In the genomic region with DNA sequence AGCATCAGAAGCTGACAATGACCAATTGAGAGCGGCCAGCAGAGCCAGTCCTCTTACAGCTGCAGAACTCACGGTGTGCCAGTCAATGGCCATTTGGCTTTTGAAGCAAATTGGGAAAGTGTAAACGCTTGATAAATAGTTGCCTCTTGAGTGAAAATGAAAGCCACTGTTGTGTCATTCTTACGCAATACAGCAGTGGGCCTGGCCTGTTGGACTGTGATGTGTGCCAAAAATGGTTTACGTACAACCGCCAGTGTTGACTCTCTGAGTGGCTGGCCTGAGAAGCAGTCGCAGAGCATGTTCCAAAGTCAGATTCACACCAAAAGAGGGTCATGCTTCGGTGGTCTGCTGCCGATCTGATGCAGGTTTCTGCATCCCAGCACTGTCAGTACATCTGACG, we compare ENCODE assay signal across 12 mouse cellular contexts. TPM values are rescaled to one million over a fixed set of nuclear protein-coding genes. Genes with fewer than 3 reads are reported as not detected.
DNase-seq lines count a peak whose midpoint lies in the region; ATAC-seq lines count a peak whose summit lies in the region.
"Had no signal": no experiment of that assay in that cellular context is flagged by ENCODE, and none has a peak within 500 bp of the region (broad histone marks: within the 10 kb centered on the region; RNA-seq: fewer than 3 reads in every experiment).

No protein-coding gene starts in this region.

- WGBS in heart, embryonic 12.5 days = 87% methylated on average over 10 of the region's 10 CpGs
- 91% methylated on average over 10 of the region's 10 CpGs for WGBS in forebrain, embryonic 11.5 days

- DNase-seq in heart, adult 9 months (ENCODE audit: low spot score in 2 of 2) = peak; percentile 37 to 59
- peak; percentile 34 for DNase-seq in A20 (ENCODE audit: low read depth, low spot score)
- DNase-seq in fibroblast of lung, adult 2 months (ENCODE audit: low read depth) = peak; percentile 47
- DNase-seq in lung, postnatal 4 days = peak; percentile 33 to 35
- DNase-seq in thymus, postnatal 36 days = no peak
- no peak for DNase-seq in forebrain, embryonic 11.5 days (ENCODE audit: low spot score)
- DNase-seq in layer of hippocampus, adult 9-11 months = no peak
- DNase-seq: right cerebral cortex, adult 18-20 months had no signal

- ATAC-seq in heart, embryonic 12.5 days (ENCODE audit: insufficient number of reproducible peaks, low FRiP score) = no peak
- no peak for ATAC-seq in forebrain, embryonic 11.5 days (replicated peaks; ENCODE audit: low FRiP score)

- no peaks in the 10 kb centered on the region for H3K36me3 ChIP-seq in heart, embryonic 12.5 days
- no peaks in the 10 kb centered on the region for H3K36me3 ChIP-seq in forebrain, embryonic 11.5 days (ENCODE audit: control insufficient read depth, insufficient read depth, low read length)
- H3K36me3 ChIP-seq: embryonic facial prominence, embryonic 15.5 days; heart, embryonic 13.5 days had no signal

- peaks cover 46% of the 10 kb centered on the region for H3K4me1 ChIP-seq in heart, embryonic 12.5 days (replicated peaks)
- H3K4me1 ChIP-seq in forebrain, embryonic 11.5 days (replicated peaks; ENCODE audit: control insufficient read depth, insufficient read depth, low read length) = no peaks in the 10 kb centered on the region
- H3K4me1 ChIP-seq: embryonic facial prominence, embryonic 15.5 days; limb, embryonic 12.5 days had no signal

- H3K27me3 ChIP-seq in heart, embryonic 12.5 days (replicated peaks) = no peaks in the 10 kb centered on the region
- no peaks in the 10 kb centered on the region for H3K27me3 ChIP-seq in forebrain, embryonic 11.5 days (ENCODE audit: control insufficient read depth, insufficient read depth, low read length)
- H3K27me3 ChIP-seq: embryonic facial prominence, embryonic 15.5 days; heart, embryonic 13.5 days; limb, embryonic 12.5 days had no signal

- no peak overlapping the region for H3K9ac ChIP-seq in heart, embryonic 12.5 days
- H3K9ac ChIP-seq in forebrain, embryonic 11.5 days (ENCODE audit: low read length) = no peak overlapping the region
- H3K9ac ChIP-seq: embryonic facial prominence, embryonic 15.5 days; heart, embryonic 13.5 days; limb, embryonic 12.5 days had no signal

- no peak overlapping the region for H3K4me2 ChIP-seq in heart, embryonic 12.5 days
- no peak overlapping the region for H3K4me2 ChIP-seq in forebrain, embryonic 11.5 days (ENCODE audit: low read depth, low read length, severe bottlenecking)
- H3K4me2 ChIP-seq: embryonic facial prominence, embryonic 15.5 days; heart, embryonic 13.5 days; limb, embryonic 12.5 days had no signal

- no peak overlapping the region for H3K4me3 ChIP-seq in heart, embryonic 12.5 days
- no peak overlapping the region for H3K4me3 ChIP-seq in forebrain, embryonic 11.5 days (ENCODE audit: low read depth, low read length)
- H3K4me3 ChIP-seq: embryonic facial prominence, embryonic 15.5 days; heart, embryonic 13.5 days; limb, embryonic 12.5 days had no signal

- no peak overlapping the region for H3K27ac ChIP-seq in heart, embryonic 12.5 days (ENCODE audit: poor library complexity, severe bottlenecking)
- H3K27ac ChIP-seq in forebrain, embryonic 11.5 days (ENCODE audit: low read depth, low read length) = no peak overlapping the region
- H3K27ac ChIP-seq: embryonic facial prominence, embryonic 15.5 days; heart, embryonic 13.5 days; limb, embryonic 12.5 days had no signal

- H3K9me3 ChIP-seq in heart, embryonic 12.5 days (replicated peaks) = no peaks in the 10 kb centered on the region
- no peaks in the 10 kb centered on the region for H3K9me3 ChIP-seq in forebrain, embryonic 11.5 days (ENCODE audit: control insufficient read depth, low read length)
- H3K9me3 ChIP-seq: embryonic facial prominence, embryonic 15.5 days; heart, embryonic 13.5 days; limb, embryonic 12.5 days had no signal

RNA-seq across cellular contexts. Expression of a gene that starts 17.7 kb away (rescaled TPM):
- polyA plus RNA-seq in heart, embryonic 12.5 days (2016; fragmentation: Nextera tagmentation; extraction: Ambion mirVana) = 16.6 and 17.3 TPM in 2 replicates
- polyA plus RNA-seq in forebrain, embryonic 11.5 days (2014; fragmentation: Nextera tagmentation; extraction: Ambion mirVana) = 41.5 and 43.5 TPM in 2 replicates

RNA-seq across cellular contexts. Expression of a gene that starts 27.4 kb away (rescaled TPM):
- polyA plus RNA-seq in heart, embryonic 12.5 days (2016; fragmentation: Nextera tagmentation; extraction: Ambion mirVana) = 36.6 and 37.8 TPM in 2 replicates
- 22.7 and 25.0 TPM in 2 replicates for polyA plus RNA-seq in forebrain, embryonic 11.5 days (2014; fragmentation: Nextera tagmentation; extraction: Ambion mirVana)

Comparison
In these comparisons a context has a peak if more than half of its experiments do, and no peak if none do; other contexts are left out.
1. DNase-seq: peak in heart, adult 9 months (2 of 2), A20 (single experiment), fibroblast of lung, adult 2 months (single experiment) and lung, postnatal 4 days (2 of 2); none in thymus, postnatal 36 days (0 of 2), forebrain, embryonic 11.5 days (single experiment) and layer of hippocampus, adult 9-11 months (single experiment).